Mouse (Mus musculus) heart, embryonic 12.5 days (tissue): ENCODE results near the gene Bsg. TPM values are rescaled to one million over a fixed set of nuclear protein-coding genes. Genes with fewer than 3 reads are reported as not detected.

Experiments
- ATAC-seq: fragments of 200-750 bp; cut with Nextera tagmentation; 2 replicates; pipeline ENCODE4 v1.8.0; 2017; ENCODE audit warnings: moderate TSS enrichment, moderate library complexity; ENCODE audit not compliant: insufficient number of reproducible peaks, low FRiP score
- H3K27ac ChIP-seq: fragments of 300-500 bp; sonication (generic); 2 replicates; pipeline ENCODE4 v1.5.1; 2016; ENCODE audit warnings: mild to moderate bottlenecking, moderate library complexity; ENCODE audit not compliant: poor library complexity, severe bottlenecking
- H3K27me3 ChIP-seq: fragments of 300-500 bp; sonication (generic); replicated peaks from 2 replicates; pipeline ENCODE4 v1.6.1; 2016; ENCODE audit warnings: mild to moderate bottlenecking, moderate library complexity
- H3K36me3 ChIP-seq: fragments of 300-500 bp; sonication (generic); 2 replicates; pipeline ENCODE4 v1.6.1; 2016; ENCODE audit warnings: mild to moderate bottlenecking, moderate library complexity
- H3K4me1 ChIP-seq: fragments of 300-500 bp; sonication (generic); replicated peaks from 2 replicates; pipeline ENCODE4 v1.6.1; 2016; ENCODE audit warnings: mild to moderate bottlenecking
- H3K4me2 ChIP-seq: fragments of 300-500 bp; sonication (generic); 2 replicates; pipeline ENCODE4 v1.6.1; 2016; ENCODE audit warnings: mild to moderate bottlenecking, moderate library complexity
- H3K4me3 ChIP-seq: fragments of 300-500 bp; sonication (generic); 2 replicates; pipeline ENCODE4 v1.5.1; 2016; ENCODE audit warnings: mild to moderate bottlenecking
- H3K9ac ChIP-seq: fragments of 300-500 bp; sonication (generic); 2 replicates; pipeline ENCODE4 v1.6.1; 2016; ENCODE audit warnings: mild to moderate bottlenecking, moderate library complexity
- H3K9me3 ChIP-seq: fragments of 300-500 bp; sonication (generic); replicated peaks from 2 replicates; pipeline ENCODE4 v1.6.1; 2016; ENCODE audit warnings: mild to moderate bottlenecking, moderate library complexity
- WGBS: fragments of 180-500 bp; shearing (Covaris S2); methylation state at CpG from one replicate; pipeline ENCODE4 v1.1.7; 2016; 5-methylcytosine and 5-hydroxymethylcytosine counted together
- polyA plus RNA-seq: library from polyadenylated mRNA; unstranded; fragments of >200 nt; fragmentation: Nextera tagmentation; extraction: Ambion mirVana; gene quantifications from 2 replicates; pipeline ENCODE4 v1.2.1, GENCODE M21; 2016

Gene Bsg
- polyA plus RNA-seq, 1 experiment from 2014 or later = 1,289 TPM

GRCm38 (mm10) chr10:79669576-79670057, 34.7 kb upstream of the Bsg start:
- H3K27ac ChIP-seq = peak overlapping the region; percentile 87
- WGBS = under 1% methylated on average over 47 of the region's 47 CpGs
- H3K9me3 ChIP-seq = no peaks in the 10 kb centered on the region
- peaks cover 12% of the 10 kb centered on the region for H3K4me1 ChIP-seq
- H3K9ac ChIP-seq = peak overlapping the region; percentile 84
- peak overlapping the region; percentile 90 for H3K4me3 ChIP-seq
- peak overlapping the region; percentile 80 for H3K4me2 ChIP-seq
- peaks cover 14% of the 10 kb centered on the region for H3K27me3 ChIP-seq
- peaks cover 15% of the 10 kb centered on the region for H3K36me3 ChIP-seq
- peak; percentile 65 for ATAC-seq

DNA sequence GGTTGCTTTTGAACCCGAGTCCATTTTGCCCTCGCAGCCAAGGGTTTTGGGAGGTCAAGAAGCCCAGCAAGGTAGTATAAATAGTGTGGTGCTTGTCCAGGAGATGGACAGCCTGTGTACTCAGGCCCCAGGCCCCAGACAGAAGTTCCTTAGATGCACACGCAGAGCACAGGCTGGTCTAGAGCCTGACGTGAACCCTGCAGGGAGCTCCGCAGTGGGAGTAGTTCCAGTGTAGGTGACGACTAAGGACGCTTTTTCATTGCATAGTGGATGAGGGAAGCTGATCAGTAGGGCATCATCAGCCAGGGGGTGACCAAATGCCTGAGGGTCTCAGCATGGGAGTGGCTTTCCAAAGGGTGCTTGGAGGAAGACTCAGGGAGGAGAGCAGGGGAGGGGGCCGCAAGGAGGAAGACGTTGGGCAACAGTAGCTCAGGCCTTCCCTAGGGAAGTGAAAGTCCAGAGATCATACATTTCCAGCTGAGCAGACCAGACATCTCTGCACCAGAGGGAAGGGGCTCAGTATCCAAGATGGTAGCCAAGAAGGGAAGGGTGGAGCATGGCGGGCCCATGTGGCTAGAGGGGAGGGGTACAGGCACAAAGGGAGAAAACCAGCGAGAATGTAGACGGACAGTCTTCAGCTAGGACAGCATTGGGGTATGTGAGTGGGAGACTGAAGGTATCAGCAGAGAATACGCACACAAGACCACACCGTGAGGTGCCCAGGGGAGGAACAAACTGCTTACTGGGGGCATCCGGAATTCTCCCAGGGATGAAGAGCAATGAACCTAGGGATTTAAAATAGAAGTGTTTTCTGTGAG, 34.0 kb upstream of the Bsg start:
- peak; percentile 15; the same call in 1 of the 2 replicates for ATAC-seq
- WGBS = 35% methylated on average over 15 of the region's 15 CpGs

GRCm38 (mm10) chr10:79671396-79672087, 32.7 kb upstream of the Bsg start:
- ATAC-seq = no peak
- no peaks in the 10 kb centered on the region for H3K9me3 ChIP-seq
- H3K27ac ChIP-seq = no peak overlapping the region
- H3K4me3 ChIP-seq = no peak overlapping the region
- no peak overlapping the region for H3K9ac ChIP-seq
- 73% methylated on average over 6 of the region's 6 CpGs for WGBS
- peaks cover 21% of the 10 kb centered on the region for H3K36me3 ChIP-seq
- H3K27me3 ChIP-seq = peaks cover 7% of the 10 kb centered on the region; the same call in 1 of the 2 replicates
- H3K4me1 ChIP-seq = peaks cover 21% of the 10 kb centered on the region
- no peak overlapping the region for H3K4me2 ChIP-seq

More for the DNA sequence above, 34.0 kb upstream of the Bsg start:
- Histone ChIP-seq H3K4me3 (peak overlapping the region; percentile 90), H3K9me3 (no peaks in the 10 kb centered on the region), H3K36me3 (peaks cover 15% of the 10 kb centered on the region), H3K27ac (peak overlapping the region; percentile 87; the same call in 1 of the 2 replicates), H3K9ac (peak overlapping the region; percentile 84), H3K27me3 (peaks cover 8% of the 10 kb centered on the region), H3K4me2 (peak overlapping the region; percentile 80), H3K4me1 (peaks cover 13% of the 10 kb centered on the region)

GRCm38 (mm10) chr10:79672088-79672455, 32.2 kb upstream of the Bsg start:
- ATAC-seq = no peak
- no peak overlapping the region for H3K9ac ChIP-seq
- no peak overlapping the region for H3K27ac ChIP-seq
- H3K36me3 ChIP-seq = peaks cover 21% of the 10 kb centered on the region
- no peaks in the 10 kb centered on the region for H3K9me3 ChIP-seq
- no peak overlapping the region for H3K4me2 ChIP-seq
- peaks cover 6% of the 10 kb centered on the region; the same call in 1 of the 2 replicates for H3K27me3 ChIP-seq
- peaks cover 21% of the 10 kb centered on the region for H3K4me1 ChIP-seq
- WGBS = 65% methylated on average over 3 of the region's 3 CpGs
- no peak overlapping the region for H3K4me3 ChIP-seq

GRCm38 (mm10) chr10:79673054-79673453, 31.2 kb upstream of the Bsg start:
- ATAC-seq = no peak
- peaks cover 6% of the 10 kb centered on the region; the same call in 1 of the 2 replicates for H3K27me3 ChIP-seq
- no peak overlapping the region for H3K9ac ChIP-seq
- H3K4me1 ChIP-seq = peaks cover 21% of the 10 kb centered on the region
- H3K27ac ChIP-seq = no peak overlapping the region
- H3K36me3 ChIP-seq = peaks cover 21% of the 10 kb centered on the region
- no peak overlapping the region for H3K4me2 ChIP-seq
- WGBS = 81% methylated on average over 3 of the region's 3 CpGs
- H3K9me3 ChIP-seq = no peaks in the 10 kb centered on the region
- H3K4me3 ChIP-seq = no peak overlapping the region

DNA sequence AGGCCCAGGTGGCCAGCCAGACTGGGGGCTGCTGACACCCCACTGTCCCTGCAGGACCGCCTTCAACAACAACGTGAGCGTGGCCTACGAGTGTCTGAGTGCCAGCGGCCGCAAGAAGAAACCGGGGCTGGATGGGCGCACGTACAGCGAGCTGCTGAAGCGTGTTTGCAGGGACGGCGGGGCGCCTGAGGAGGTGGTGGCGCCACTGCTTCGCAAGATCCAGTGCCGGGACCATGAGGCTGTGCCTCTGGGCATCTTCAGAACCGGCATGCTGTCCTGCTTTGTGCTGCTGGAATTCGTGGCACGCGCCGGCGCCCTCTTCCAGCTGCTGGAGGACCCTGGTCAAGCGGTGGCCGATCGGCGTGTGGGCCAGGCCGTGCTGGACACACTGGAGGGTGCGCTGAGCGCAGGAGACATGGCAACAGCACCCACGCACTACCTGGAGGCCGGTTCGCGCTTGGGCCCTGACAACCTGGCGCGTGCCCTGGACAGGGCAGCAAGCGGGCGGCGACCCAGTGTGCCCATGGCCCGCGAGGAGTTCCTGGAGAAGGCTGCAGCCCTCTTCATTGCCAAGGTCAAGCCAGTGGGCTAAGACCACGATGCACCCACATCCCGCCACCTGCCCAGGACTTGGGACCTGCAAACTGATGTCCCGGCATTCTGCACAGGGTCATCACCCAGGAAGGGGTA, 28.8 kb upstream of the Bsg start:
- Histone ChIP-seq H3K9ac (no peak overlapping the region), H3K9me3 (no peaks in the 10 kb centered on the region), H3K27ac (no peak overlapping the region), H3K4me3 (no peak overlapping the region), H3K4me2 (peak overlapping the region; percentile 11), H3K4me1 (peaks cover 15% of the 10 kb centered on the region), H3K36me3 (peaks cover 21% of the 10 kb centered on the region), H3K27me3 (peaks cover 6% of the 10 kb centered on the region; the same call in 1 of the 2 replicates)
- no peak for ATAC-seq
- WGBS = 42% methylated on average over 44 of the region's 44 CpGs

DNA sequence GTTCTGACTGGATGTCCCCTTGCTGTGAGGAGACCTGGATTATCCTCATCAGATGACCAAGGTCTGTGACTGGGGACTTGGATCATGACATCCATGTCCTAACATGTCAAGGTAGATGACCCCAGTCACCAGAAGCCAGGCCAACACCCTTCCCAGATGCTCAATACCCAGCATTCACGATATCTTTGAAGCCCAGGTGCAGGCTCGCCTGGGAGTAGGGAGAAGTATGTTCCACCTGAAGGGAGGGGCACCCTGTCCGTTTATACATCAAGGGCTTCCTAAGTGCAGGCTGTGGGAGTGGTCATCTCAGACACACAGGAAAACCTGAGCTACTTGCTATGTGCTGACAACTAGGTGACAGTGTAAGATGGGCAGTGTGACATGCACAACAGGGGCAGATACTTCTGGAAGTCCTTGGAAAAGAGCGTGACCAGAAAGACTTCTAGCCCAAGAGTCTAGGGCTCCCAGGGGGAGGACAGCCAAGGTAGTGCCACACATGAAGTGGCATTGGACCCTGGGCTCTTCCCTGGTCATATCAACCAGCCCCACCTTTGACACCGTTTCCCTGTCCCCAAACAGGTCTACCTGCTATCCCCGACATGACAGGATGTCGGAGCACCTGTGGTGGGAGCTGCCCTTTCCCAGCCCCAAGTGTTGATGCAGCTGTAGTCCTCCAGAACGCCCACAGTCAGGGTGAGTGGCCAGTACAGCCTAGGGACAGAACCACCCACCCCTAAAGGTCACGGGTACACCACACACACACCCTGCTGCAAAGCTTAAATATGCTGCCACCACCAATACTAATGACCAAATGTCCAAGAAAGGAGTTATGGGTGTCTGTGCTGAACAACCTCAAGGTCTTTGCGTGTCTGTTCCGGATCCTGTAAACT, 23.4 kb upstream of the Bsg start:
- peak overlapping the region; percentile 81 for H3K27ac ChIP-seq

GRCm38 (mm10) chr10:79681591-79682245, 22.6 kb upstream of the Bsg start, which contains the start of gene Cdc34:
Gene Cdc34 (plus strand): TSS chr10:79682195.
- Histone ChIP-seq H3K9ac (peak within 1 kb of the TSS; percentile 88), H3K4me1 (peaks cover 44% of the 10 kb centered on the region), H3K27ac (peak within 1 kb of the TSS; percentile 81), H3K4me3 (peak within 1 kb of the TSS; percentile 81), H3K27me3 (no peaks in the 10 kb centered on the region), H3K4me2 (peak within 1 kb of the TSS; percentile 92), H3K9me3 (no peaks in the 10 kb centered on the region), H3K36me3 (peaks cover 32% of the 10 kb centered on the region)
- WGBS = 4% methylated on average over 80 of the region's 84 CpGs
- ATAC-seq = peak; percentile 91

More for the DNA sequence above, 23.4 kb upstream of the Bsg start:
- Histone ChIP-seq H3K36me3 (peaks cover 26% of the 10 kb centered on the region), H3K4me2 (peak overlapping the region; percentile 71), H3K27me3 (peaks cover 2% of the 10 kb centered on the region; the same call in 1 of the 2 replicates), H3K4me3 (peak overlapping the region; percentile 81), H3K9ac (peak overlapping the region; percentile 42; the same call in 1 of the 2 replicates), H3K4me1 (peaks cover 40% of the 10 kb centered on the region), H3K9me3 (no peaks in the 10 kb centered on the region)
- WGBS = 31% methylated on average over 11 of the region's 11 CpGs
- ATAC-seq = peak; percentile 17; the same call in 1 of the 2 replicates

- Histone ChIP-seq H3K36me3 (peaks cover 40% of the 10 kb centered on the region), H3K9me3 (no peaks in the 10 kb centered on the region), H3K4me2 (peak overlapping the region; percentile 92), H3K4me1 (peaks cover 53% of the 10 kb centered on the region), H3K27ac (peak overlapping the region; percentile 81), H3K9ac (peak overlapping the region; percentile 88), H3K4me3 (peak overlapping the region; percentile 81), H3K27me3 (no peaks in the 10 kb centered on the region)
- ATAC-seq = no peak
- WGBS = under 1% methylated on average over 10 of the region's 10 CpGs
Observed at GRCm38 (mm10) chr10:79682551-79682915, 21.8 kb upstream of the Bsg start.
